Comparison of ENCODE assay signal across 19 mouse cellular contexts in genomic region chr5:64386996-64387395, GRCm38 (mm10).
DNase-seq lines count a peak whose midpoint lies in the region; ATAC-seq and TF ChIP-seq lines count a peak whose summit lies in the region.
"Had no signal": no experiment of that assay in that cellular context is flagged by ENCODE, and none has a peak within 500 bp of the region (broad histone marks: within the 10 kb centered on the region; RNA-seq: fewer than 3 reads in every experiment).

No protein-coding gene starts in this region.

- no peak overlapping the region for H3K4me3 ChIP-seq in gastrocnemius, adult 2 months
- H3K4me3 ChIP-seq in kidney, embryonic 15.5 days (replicated peaks), result no peak overlapping the region
- H3K4me3 ChIP-seq: embryonic facial prominence, embryonic 10.5 days; forebrain, embryonic 13.5 days; heart, embryonic 12.5 days; hindbrain, embryonic 13.5 days; intestine, embryonic 15.5 days had no signal

- peaks cover 62% of the 10 kb centered on the region for H3K4me1 ChIP-seq in kidney, embryonic 15.5 days

- H3K27me3 ChIP-seq in kidney, embryonic 15.5 days, result no peaks in the 10 kb centered on the region
- H3K27me3 ChIP-seq: forebrain, embryonic 13.5 days; heart, embryonic 12.5 days; intestine, embryonic 15.5 days had no signal

- H3K4me2 ChIP-seq in kidney, embryonic 15.5 days, result no peak overlapping the region
- H3K4me2 ChIP-seq: forebrain, embryonic 13.5 days; heart, embryonic 12.5 days; hindbrain, embryonic 13.5 days; intestine, embryonic 15.5 days had no signal

- no peak for TF ChIP-seq CTCF in gastrocnemius, adult 2 months (IDR thresholded peaks at IDR 0.05)

- no peak for DNase-seq in gastrocnemius, adult 2 months
- no peak for DNase-seq in gastrocnemius, postnatal 4 days (ENCODE audit: low spot score in 2 of 2)
- DNase-seq in kidney, postnatal 10 days, result peak; percentile 10
- peak; percentile 50 for DNase-seq in ES-CJ7 (ENCODE audit: low read depth, low spot score)
- DNase-seq in naive thymus-derived CD4-positive, alpha-beta T cell, adult 2 months (ENCODE audit: low read depth), result peak; percentile 26
- no peak for DNase-seq in thymus, postnatal 14 days
- DNase-seq: adrenal gland, adult 8-10 months; cerebellum, adult 2 months; cerebellum, postnatal 10 days; forebrain, postnatal 0 days; gastrocnemius, postnatal 25 days; heart, adult 18-20 months had no signal

- intact Hi-C loops in gastrocnemius, adult 2 months (cut with DNase I), result loop anchor here (10.0 kb wide), 2 partner anchors 208 to 298 kb away; no protein-coding TSS in a partner anchor

- H3K36me3 ChIP-seq in kidney, embryonic 15.5 days, result no peaks in the 10 kb centered on the region
- H3K36me3 ChIP-seq: embryonic facial prominence, embryonic 10.5 days; heart, embryonic 12.5 days; hindbrain, embryonic 13.5 days; intestine, embryonic 15.5 days had no signal

- no peaks in the 10 kb centered on the region for H3K9me3 ChIP-seq in kidney, embryonic 15.5 days (replicated peaks)
- H3K9me3 ChIP-seq: embryonic facial prominence, embryonic 10.5 days; forebrain, embryonic 13.5 days; heart, embryonic 12.5 days; hindbrain, embryonic 13.5 days; intestine, embryonic 15.5 days had no signal

- H3K27ac ChIP-seq in gastrocnemius, adult 2 months, result peak overlapping the region; percentile 61
- H3K27ac ChIP-seq in kidney, embryonic 15.5 days, result no peak overlapping the region
- H3K27ac ChIP-seq: embryonic facial prominence, embryonic 10.5 days; forebrain, embryonic 13.5 days; hindbrain, embryonic 13.5 days; hindbrain, postnatal 0 days; intestine, embryonic 15.5 days had no signal

- ATAC-seq in kidney, embryonic 15.5 days (replicated peaks; ENCODE audit: low FRiP score), result no peak
- ATAC-seq: forebrain, embryonic 13.5 days; forebrain, postnatal 0 days; hindbrain, postnatal 0 days; intestine, embryonic 15.5 days had no signal

- H3K9ac ChIP-seq in kidney, embryonic 15.5 days, result no peak overlapping the region
- H3K9ac ChIP-seq: forebrain, embryonic 13.5 days; forebrain, postnatal 0 days; heart, embryonic 12.5 days; hindbrain, embryonic 13.5 days; intestine, embryonic 15.5 days had no signal

- WGBS in kidney, embryonic 15.5 days, result 76% methylated on average over 3 of the region's 3 CpGs

Comparison
In these comparisons a context has a peak if more than half of its experiments do, and no peak if none do; other contexts are left out.
1. DNase-seq: peak in kidney, postnatal 10 days (single experiment), ES-CJ7 (single experiment) and naive thymus-derived CD4-positive, alpha-beta T cell, adult 2 months (single experiment); none in gastrocnemius, adult 2 months (single experiment), gastrocnemius, postnatal 4 days (0 of 2) and thymus, postnatal 14 days (single experiment).